Mouse (Mus musculus): ENCODE data around the gene Crtc1.

DNA sequence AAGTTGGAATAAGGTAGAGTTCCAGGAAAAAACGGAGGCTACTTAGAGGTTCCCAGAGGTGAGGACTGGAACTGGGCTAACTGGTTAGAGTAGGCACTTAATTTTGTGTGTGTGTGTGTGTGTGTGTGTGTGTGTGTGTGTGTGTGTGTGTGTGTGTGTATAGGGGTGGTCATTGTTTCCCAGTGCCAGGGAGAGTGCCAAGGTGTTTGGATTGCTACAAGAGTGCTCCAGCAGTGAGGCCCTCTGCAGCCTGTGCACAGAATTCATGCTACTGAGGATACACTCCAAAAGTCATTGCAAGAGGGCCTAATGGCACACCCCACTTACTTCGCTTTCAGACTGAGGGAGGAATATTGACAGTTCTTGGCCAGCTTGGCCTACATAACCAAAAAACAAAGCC, 43.6 kb upstream of the Crtc1 start:
- peak; percentile 55 for TF ChIP-seq EP300 (IDR thresholded peaks at IDR 0.05)
- TF ChIP-seq CTCF (IDR thresholded peaks at IDR 0.05): no peak

Data from lung, postnatal 0 days (tissue).